Mouse (Mus musculus) heart, adult 2 months (tissue): ENCODE measurements around the gene Polrmt.

Experiments used
- CTCF ChIP-seq: fragments of 200-600 bp; IDR thresholded peaks from 2 replicates; pipeline ENCODE4 v1.8.1; 2022; ENCODE audit warnings: antibody characterized with exemption, mild to moderate bottlenecking, moderate library complexity
- EP300 ChIP-seq: fragments of 200-500 bp; IDR thresholded peaks from 2 replicates; pipeline ENCODE4 v1.6.1; 2011; ENCODE audit warnings: low read depth, low read length, control low read depth; ENCODE audit not compliant: insufficient read depth
- POLR2A ChIP-seq: fragments of 200-500 bp; IDR thresholded peaks from 2 replicates; pipeline ENCODE4 v1.6.1; 2011; ENCODE audit warnings: mild to moderate bottlenecking, low read depth, low read length, control low read depth; ENCODE audit not compliant: insufficient read depth

- no peak for TF ChIP-seq CTCF
- no peak for TF ChIP-seq EP300
- TF ChIP-seq POLR2A: no peak
These were observed 22.9 kb upstream of the Polrmt start for GRCm38 (mm10) chr10:79769329-79769728.
